Mouse (Mus musculus) MEL (cell line): ENCODE measurements around the gene Aldh16a1. TPM values are rescaled to one million over a fixed set of nuclear protein-coding genes. Genes with fewer than 3 reads are reported as not detected.

Source experiments
- DNase-seq: peaks from one replicate; pipeline ENCODE4 v3.0.0; 2011; ENCODE audit warnings: low read depth, low spot score
- H3K27ac ChIP-seq: 2 replicates; pipeline ENCODE4 v1.5.1; 2012; ENCODE audit warnings: low read depth, mild to moderate bottlenecking, control low read depth, low read length, moderate library complexity; ENCODE audit not compliant: control insufficient read depth
- H3K27me3 ChIP-seq, 2 experiments: fragments of 150-350 bp in 1 of 2; sonication (generic) in 1 of 2; 2 replicates each; pipeline ENCODE4 v1.6.1; 2012; ENCODE audit warnings: low read length in 2 of 2, mild to moderate bottlenecking in 2 of 2, improper control_type of control experiment in 1 of 2, moderate library complexity in 1 of 2; ENCODE audit not compliant: insufficient read depth in 2 of 2, control insufficient read depth in 1 of 2
- H3K36me3 ChIP-seq, 2 experiments: 2 replicates each; pipeline ENCODE4 v1.6.1; 2012 to 2014; ENCODE audit warnings: low read length in 2 of 2, improper control_type of control experiment in 1 of 2, inconsistent platforms in 1 of 2, mild to moderate bottlenecking in 1 of 2; ENCODE audit not compliant: insufficient read depth in 2 of 2, control insufficient read depth in 1 of 2
- H3K4me1 ChIP-seq, 2 experiments: fragments of 150-350 bp in 1 of 2; sonication (generic) in 1 of 2; 2 replicates each; pipeline ENCODE4 v1.6.1; 2012; ENCODE audit warnings: low read length in 2 of 2, improper control_type of control experiment in 1 of 2, mild to moderate bottlenecking in 1 of 2; ENCODE audit not compliant: insufficient read depth in 2 of 2, control insufficient read depth in 1 of 2
- H3K4me3 ChIP-seq, 2 experiments: fragments of 150-350 bp in 1 of 2; sonication (generic) in 1 of 2; 2 replicates each; pipeline ENCODE4 v1.5.1; 2012; ENCODE audit warnings: low read depth in 2 of 2, low read length in 2 of 2, mild to moderate bottlenecking in 2 of 2, moderate library complexity in 2 of 2, control low read depth in 1 of 2, improper control_type of control experiment in 1 of 2; ENCODE audit not compliant: control insufficient read depth in 1 of 2, insufficient read depth in 1 of 2
- H3K79me2 ChIP-seq: 2 replicates; pipeline ENCODE4 v1.6.1; 2012; ENCODE audit warnings: mild to moderate bottlenecking, low read length, moderate library complexity; ENCODE audit not compliant: control insufficient read depth, poor library complexity, insufficient read depth
- H3K9ac ChIP-seq: 2 replicates; pipeline ENCODE4 v1.6.1; 2012; ENCODE audit warnings: low read depth, mild to moderate bottlenecking, control low read depth, low read length, moderate library complexity; ENCODE audit not compliant: control insufficient read depth, poor library complexity, severe bottlenecking
- H3K9me3 ChIP-seq: fragments of 150-350 bp; sonication (generic); replicated peaks from 2 replicates; pipeline ENCODE4 v1.6.1; 2012; ENCODE audit warnings: mild to moderate bottlenecking, low read length, improper control_type of control experiment, moderate library complexity; ENCODE audit not compliant: insufficient read depth
- BHLHE40 ChIP-seq: IDR thresholded peaks from 2 replicates; pipeline ENCODE4 v1.6.1; 2012; ENCODE audit warnings: low read depth, mild to moderate bottlenecking, inconsistent platforms, low read length, improper control_type of control experiment, borderline replicate concordance
- CHD2 ChIP-seq: IDR thresholded peaks from 2 replicates; pipeline ENCODE4 v1.6.1; 2011; ENCODE audit warnings: low read length, improper control_type of control experiment
- CTCF ChIP-seq, 3 experiments: IDR thresholded peaks in 2 of 3; conservative IDR thresholded peaks in 1 of 3; 2 replicates each; pipeline ENCODE4 v1.5.1; 2011 to 2012; ENCODE audit warnings: low read length in 3 of 3, low read depth in 2 of 3, mild to moderate bottlenecking in 2 of 3, improper control_type of control experiment in 1 of 3, inconsistent platforms in 1 of 3, mixed read lengths in 1 of 3, moderate library complexity in 1 of 3; ENCODE audit not compliant: control insufficient read depth in 1 of 3, insufficient read depth in 1 of 3, poor library complexity in 1 of 3, severe bottlenecking in 1 of 3
- E2F4 ChIP-seq: IDR thresholded peaks from 2 replicates; pipeline ENCODE4 v1.6.1; 2011; ENCODE audit warnings: low read depth, low read length, improper control_type of control experiment, borderline replicate concordance
- ETS1 ChIP-seq: IDR thresholded peaks from 2 replicates; pipeline ENCODE4 v1.6.1; 2012; ENCODE audit warnings: low read depth, mild to moderate bottlenecking, inconsistent platforms, low read length, improper control_type of control experiment, moderate library complexity
- GABPA ChIP-seq: IDR thresholded peaks from 2 replicates; pipeline ENCODE4 v1.6.1; 2012; ENCODE audit warnings: low read depth, mild to moderate bottlenecking, inconsistent platforms, low read length, improper control_type of control experiment, moderate library complexity
- HCFC1 ChIP-seq: IDR thresholded peaks from 2 replicates; pipeline ENCODE4 v1.6.1; 2012; ENCODE audit warnings: low read depth, mild to moderate bottlenecking, inconsistent platforms, low read length, improper control_type of control experiment, moderate library complexity
- KAT2A ChIP-seq: conservative IDR thresholded peaks from 2 replicates; pipeline ENCODE4 v1.6.1; 2012; ENCODE audit warnings: low read depth, low read length, improper control_type of control experiment, inconsistent platforms
- MAFK ChIP-seq: IDR thresholded peaks from 2 replicates; pipeline ENCODE4 v1.6.1; 2011; ENCODE audit warnings: low read depth, mild to moderate bottlenecking, low read length, improper control_type of control experiment, borderline replicate concordance
- MAZ ChIP-seq: IDR thresholded peaks from 2 replicates; pipeline ENCODE4 v1.6.1; 2012; ENCODE audit warnings: low read depth, mild to moderate bottlenecking, inconsistent platforms, low read length, improper control_type of control experiment
- MYB ChIP-seq: IDR thresholded peaks from 2 replicates; pipeline ENCODE4 v1.6.1; 2011; ENCODE audit warnings: mild to moderate bottlenecking, low read depth, low read length, improper control_type of control experiment
- MYC ChIP-seq: IDR thresholded peaks from 2 replicates; pipeline ENCODE4 v1.6.1; 2011; ENCODE audit warnings: low read depth, mild to moderate bottlenecking, low read length, improper control_type of control experiment, moderate library complexity
- NELFE ChIP-seq: IDR thresholded peaks from 2 replicates; pipeline ENCODE4 v1.6.1; 2011; ENCODE audit warnings: low read depth, low read length, improper control_type of control experiment
- RAD21 ChIP-seq: IDR thresholded peaks from 2 replicates; pipeline ENCODE4 v1.6.1; 2011; ENCODE audit warnings: mild to moderate bottlenecking, low read depth, low read length, improper control_type of control experiment
- RCOR1 ChIP-seq: IDR thresholded peaks from 2 replicates; pipeline ENCODE4 v1.6.1; 2012; ENCODE audit warnings: low read depth, mild to moderate bottlenecking, inconsistent platforms, low read length, improper control_type of control experiment
- SIN3A ChIP-seq: IDR thresholded peaks from 2 replicates; pipeline ENCODE4 v1.6.1; 2012; ENCODE audit warnings: low read length, improper control_type of control experiment, inconsistent platforms
- SMC3 ChIP-seq: IDR thresholded peaks from 2 replicates; pipeline ENCODE4 v1.6.1; 2011; ENCODE audit warnings: low read depth, low read length, improper control_type of control experiment
- TAL1 ChIP-seq: IDR thresholded peaks from 2 replicates; pipeline ENCODE4 v1.6.1; 2012; ENCODE audit warnings: mild to moderate bottlenecking, inconsistent platforms, low read length, moderate library complexity, mixed read lengths
- TBP ChIP-seq: IDR thresholded peaks from 2 replicates; pipeline ENCODE4 v1.8.0; 2011; ENCODE audit warnings: low read depth, low read length, improper control_type of control experiment
- UBTF ChIP-seq: IDR thresholded peaks from 2 replicates; pipeline ENCODE4 v1.6.1; 2012; ENCODE audit warnings: low read depth, mild to moderate bottlenecking, inconsistent platforms, low read length, improper control_type of control experiment, moderate library complexity, borderline replicate concordance; ENCODE audit not compliant: insufficient read depth
- ZC3H11A ChIP-seq: IDR thresholded peaks from 2 replicates; pipeline ENCODE4 v1.6.1; 2012; ENCODE audit warnings: low read depth, mild to moderate bottlenecking, inconsistent platforms, low read length, improper control_type of control experiment
- ZKSCAN1 ChIP-seq: IDR thresholded peaks from 2 replicates; pipeline ENCODE4 v1.6.1; 2012; ENCODE audit warnings: low read depth, mild to moderate bottlenecking, inconsistent platforms, low read length, improper control_type of control experiment, moderate library complexity
- ZMIZ1 ChIP-seq: IDR thresholded peaks from 2 replicates; pipeline ENCODE4 v1.6.1; 2012; ENCODE audit warnings: low read depth, mild to moderate bottlenecking, inconsistent platforms, low read length, improper control_type of control experiment, moderate library complexity
- ZNF384 ChIP-seq: IDR thresholded peaks from 2 replicates; pipeline ENCODE4 v1.6.1; 2012; ENCODE audit warnings: low read depth, mild to moderate bottlenecking, inconsistent platforms, low read length, improper control_type of control experiment
- polyA plus RNA-seq, 2 experiments: library from polyadenylated mRNA; stranded (reverse) in 1 of 2; unstranded in 1 of 2; fragments of >175 nt in 1 of 2; fragments of >200 nt in 1 of 2; gene quantifications; 2 replicates each; pipeline versions ENCODE4 v1.2.1 to v1.2.4; 2012; ENCODE audit warnings: low replicate concordance in 2 of 2, low read depth in 1 of 2; ENCODE audit not compliant: insufficient read length in 2 of 2, insufficient read depth in 1 of 2, missing spikeins in 1 of 2
- total RNA-seq: library from RNA; depleted of rRNA; stranded (reverse); fragments of 300-350 nt; gene quantifications from 2 replicates; pipeline ENCODE4 v1.2.3, GENCODE M21; 2012

Gene Aldh16a1
- total and polyA plus RNA-seq, 3 experiments, result 33.9 to 61.6 TPM; not detected in 1

DNA sequence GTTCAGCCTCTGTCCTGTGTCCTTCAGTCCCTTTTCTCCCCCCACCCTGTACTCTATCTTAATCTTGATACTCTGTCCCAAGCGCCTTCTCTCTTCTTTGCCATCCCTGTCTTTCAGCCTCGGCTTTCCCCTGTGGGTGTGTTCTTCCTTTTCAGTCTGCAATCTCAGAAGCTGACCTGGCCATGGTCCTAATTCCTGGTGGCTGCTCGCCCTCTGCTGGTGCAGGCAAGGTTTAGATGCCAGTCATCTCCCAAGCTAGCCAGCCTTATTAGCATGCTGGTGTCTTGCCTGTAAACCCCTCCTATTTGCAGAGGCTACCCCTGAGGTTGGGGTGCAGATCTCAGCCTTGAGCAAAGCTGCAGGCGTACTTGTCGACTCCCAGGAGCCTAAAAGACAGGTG is 44.1 kb upstream of the Aldh16a1 start:
- DNase-seq, result peak; percentile 66
- Histone ChIP-seq H3K36me3 (peaks cover 0 to 2% of the 10 kb centered on the region in 2 experiments; a peak in 1 of 4 replicates), H3K27me3 (no peaks in the 10 kb centered on the region), H3K4me3 (no peak overlapping the region), H3K9ac (no peak overlapping the region), H3K9me3 (no peaks in the 10 kb centered on the region), H3K27ac (no peak overlapping the region), H3K4me1 (peaks cover 7 to 9% of the 10 kb centered on the region in 2 experiments; a peak in 3 of 4 replicates), H3K79me2 (no peaks in the 10 kb centered on the region)
- peak; percentile 77 for TF ChIP-seq ZC3H11A
- TF ChIP-seq UBTF, result no peak
- TF ChIP-seq CTCF (IDR thresholded peaks at IDR 0.05 in 2 of 3, conservative IDR thresholded peaks at IDR 0.05 in 1 of 3; ENCODE audit: control insufficient read depth in 1 of 3, insufficient read depth in 1 of 3, low read depth in 2 of 3, low read length in 3 of 3, poor library complexity in 1 of 3, severe bottlenecking in 1 of 3), result peak; percentile 46 to 93 (median 75)
- 0 out of 2 replicates have a peak, but pooled peaks have one; percentile 27 for TF ChIP-seq RCOR1
- TF ChIP-seq SIN3A, result peak; percentile 41; the same call in 1 of the 2 replicates
- TF ChIP-seq GABPA, result no peak
- peak; percentile 35; the same call in 1 of the 2 replicates for TF ChIP-seq HCFC1
- TF ChIP-seq RAD21, result peak; percentile 88
- peak; percentile 86 for TF ChIP-seq SMC3

DNA sequence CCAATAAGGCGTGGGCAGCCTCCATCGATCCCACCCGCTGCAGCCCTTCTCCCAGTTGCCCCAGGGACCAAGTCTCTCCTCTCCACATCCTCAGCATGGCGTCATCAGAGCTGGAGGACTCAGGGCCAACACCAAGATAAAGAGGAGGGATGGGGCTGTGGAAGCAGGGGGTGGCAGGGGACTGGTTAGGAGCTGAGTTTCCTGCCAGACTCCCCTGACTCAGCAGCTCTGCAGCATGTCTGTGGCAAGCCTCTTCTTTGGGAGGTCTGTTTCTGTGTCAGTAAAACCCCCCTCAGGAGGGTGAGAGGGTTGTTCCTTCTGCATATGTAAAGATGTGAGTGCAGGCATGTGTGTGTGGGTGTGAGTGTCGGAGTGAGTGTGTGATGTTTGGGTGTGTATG is 42.6 kb upstream of the Aldh16a1 start:
- H3K79me2 ChIP-seq, result no peaks in the 10 kb centered on the region
- no peak overlapping the region for H3K27ac ChIP-seq
- H3K9me3 ChIP-seq, result no peaks in the 10 kb centered on the region
- no peak overlapping the region for H3K4me3 ChIP-seq
- no peak overlapping the region for H3K9ac ChIP-seq
- DNase-seq, result peak; percentile 47
- no peaks in the 10 kb centered on the region for H3K27me3 ChIP-seq
- peaks cover 0 to 6% of the 10 kb centered on the region in 2 experiments; a peak in 2 of 4 replicates for H3K36me3 ChIP-seq
- peaks cover 15 to 19% of the 10 kb centered on the region in 2 experiments for H3K4me1 ChIP-seq
- no peak for TF ChIP-seq TBP
- no peak for TF ChIP-seq ETS1
- TF ChIP-seq KAT2A, result no peak
- no peak for TF ChIP-seq ZNF384
- TF ChIP-seq RCOR1, result no peak
- no peak for TF ChIP-seq ZMIZ1
- no peak for TF ChIP-seq ZKSCAN1
- TF ChIP-seq CHD2, result no peak
- no peak for TF ChIP-seq MYB
- TF ChIP-seq MYC, result no peak
- TF ChIP-seq MAZ, result no peak
- no peak for TF ChIP-seq HCFC1
- TF ChIP-seq CTCF (IDR thresholded peaks at IDR 0.05 in 2 of 3, conservative IDR thresholded peaks at IDR 0.05 in 1 of 3; ENCODE audit: control insufficient read depth in 1 of 3, insufficient read depth in 1 of 3, low read depth in 2 of 3, low read length in 3 of 3, poor library complexity in 1 of 3, severe bottlenecking in 1 of 3), result no peak
- no peak for TF ChIP-seq MAFK
- no peak for TF ChIP-seq BHLHE40
- no peak for TF ChIP-seq SIN3A
- TF ChIP-seq RAD21, result no peak
- TF ChIP-seq NELFE, result no peak
- no peak for TF ChIP-seq E2F4
- TF ChIP-seq TAL1, result no peak
